Mouse (Mus musculus): Measurements from ENCODE around the gene Pak6. TPM values are rescaled to one million over a fixed set of nuclear protein-coding genes. Genes with fewer than 3 reads are reported as not detected.
A peak's percentile ranks its signal among the peaks of the same experiment; 100 is the strongest.

Gene Pak6
- total RNA-seq, 2 experiments from 2014 or later = 83.4 to 104 TPM

DNA sequence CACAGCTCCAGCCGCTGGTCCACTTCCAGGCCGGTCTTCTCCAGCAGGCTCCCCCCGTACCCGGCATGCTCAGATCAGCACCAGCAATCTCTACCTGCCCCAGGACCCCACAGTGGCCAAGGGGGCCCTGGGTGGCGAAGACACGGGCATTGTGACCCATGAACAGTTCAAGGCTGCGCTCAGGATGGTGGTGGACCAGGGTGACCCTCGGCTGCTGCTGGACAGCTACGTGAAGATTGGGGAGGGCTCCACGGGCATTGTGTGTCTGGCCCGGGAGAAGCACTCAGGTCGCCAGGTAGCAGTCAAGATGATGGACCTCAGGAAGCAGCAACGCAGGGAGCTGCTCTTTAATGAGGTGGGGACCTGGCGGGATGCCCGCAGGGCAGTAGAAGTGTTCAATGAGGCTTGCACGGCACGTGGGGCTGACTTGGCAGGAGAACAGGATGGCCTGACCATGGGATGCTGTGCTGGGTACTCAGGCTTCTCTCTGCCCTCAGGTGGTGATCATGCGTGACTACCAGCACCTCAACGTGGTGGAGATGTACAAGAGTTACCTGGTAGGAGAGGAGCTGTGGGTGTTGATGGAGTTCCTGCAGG is 30.4 kb downstream of the Pak6 start:
- intact Hi-C loops (cut with DNase I) = no loop called here
- DNase-seq (ENCODE audit: low spot score in 2 of 2) = no peak

DNA sequence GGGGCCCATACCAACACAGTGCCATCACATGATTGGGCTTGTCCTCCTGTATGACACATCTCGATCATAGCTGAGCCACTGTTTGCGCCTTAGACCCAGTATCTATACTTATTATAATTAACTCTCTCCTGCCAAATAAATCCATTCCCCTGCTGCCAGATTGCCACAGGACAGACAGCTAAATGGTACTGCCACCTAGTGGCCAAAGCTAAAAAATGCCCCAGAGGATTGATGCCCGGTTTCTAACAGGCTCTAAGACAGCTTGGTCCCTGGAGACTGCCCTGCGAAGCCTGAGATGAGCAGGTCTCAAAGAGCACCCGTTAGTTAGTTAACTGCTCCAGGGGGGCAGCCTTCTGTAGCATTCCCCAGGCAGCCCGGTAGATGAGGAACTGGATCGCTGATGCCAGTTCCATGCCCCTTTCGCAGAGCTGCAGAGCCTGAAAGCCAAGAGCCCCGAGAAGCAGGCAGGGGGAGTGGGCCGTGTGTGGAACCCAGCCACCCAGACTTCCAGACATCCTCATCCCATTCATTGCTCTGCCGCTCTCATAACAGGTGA is 32.7 kb downstream of the Pak6 start:
- intact Hi-C loops (cut with DNase I) = loop anchor here (1.0 to 5.0 kb wide), 2 partner anchors 57 to 208 kb away; no protein-coding TSS in a partner anchor

DNA sequence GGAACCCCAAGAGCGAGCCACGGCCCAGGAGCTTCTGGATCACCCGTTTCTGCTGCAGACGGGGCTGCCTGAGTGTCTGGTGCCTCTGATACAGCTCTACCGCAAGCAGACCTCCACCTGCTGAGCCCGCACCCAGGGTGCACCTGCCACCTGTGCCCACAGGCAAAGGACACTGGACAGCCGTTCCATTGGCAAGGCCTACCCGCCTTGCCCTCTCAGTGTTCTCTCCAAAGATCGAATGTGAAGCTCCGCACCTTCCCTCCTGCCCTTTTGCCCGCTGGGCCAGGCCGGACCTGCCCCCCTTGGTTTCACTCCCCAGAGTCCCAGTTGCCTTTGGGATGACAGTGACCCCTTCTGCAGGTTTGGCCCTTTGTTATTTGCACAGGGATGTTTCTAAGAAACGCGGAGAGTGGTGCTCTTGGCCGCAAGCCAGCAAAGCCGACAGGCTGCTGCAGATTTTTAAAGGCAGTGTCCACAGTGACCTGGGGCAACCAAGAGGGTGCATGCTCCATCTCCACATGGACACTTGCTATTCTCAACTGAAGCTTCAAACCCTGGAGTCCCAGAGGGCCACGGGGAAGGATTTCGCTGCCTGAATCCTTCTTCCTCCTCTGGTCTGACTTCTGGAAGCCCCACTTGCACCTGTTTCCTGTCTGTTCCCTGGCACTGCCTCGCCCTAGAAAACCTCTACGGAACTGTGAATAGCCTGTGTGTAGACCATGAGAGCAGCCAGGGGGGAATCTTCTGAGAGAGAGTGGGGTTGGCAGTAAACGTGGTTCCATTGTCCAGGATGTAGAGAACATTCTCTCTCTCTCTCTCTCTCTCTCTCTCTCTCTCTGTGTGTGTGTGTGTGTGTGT is 33.6 kb downstream of the Pak6 start:
- intact Hi-C loops (cut with DNase I) = loop anchor here (5.0 kb wide), 1 partner anchor 209 kb away; no protein-coding TSS in a partner anchor
- DNase-seq (ENCODE audit: low spot score in 2 of 2) = no peak

More for the DNA sequence above, 32.7 kb downstream of the Pak6 start:
- no peak for DNase-seq (ENCODE audit: low spot score in 2 of 2)

DNA sequence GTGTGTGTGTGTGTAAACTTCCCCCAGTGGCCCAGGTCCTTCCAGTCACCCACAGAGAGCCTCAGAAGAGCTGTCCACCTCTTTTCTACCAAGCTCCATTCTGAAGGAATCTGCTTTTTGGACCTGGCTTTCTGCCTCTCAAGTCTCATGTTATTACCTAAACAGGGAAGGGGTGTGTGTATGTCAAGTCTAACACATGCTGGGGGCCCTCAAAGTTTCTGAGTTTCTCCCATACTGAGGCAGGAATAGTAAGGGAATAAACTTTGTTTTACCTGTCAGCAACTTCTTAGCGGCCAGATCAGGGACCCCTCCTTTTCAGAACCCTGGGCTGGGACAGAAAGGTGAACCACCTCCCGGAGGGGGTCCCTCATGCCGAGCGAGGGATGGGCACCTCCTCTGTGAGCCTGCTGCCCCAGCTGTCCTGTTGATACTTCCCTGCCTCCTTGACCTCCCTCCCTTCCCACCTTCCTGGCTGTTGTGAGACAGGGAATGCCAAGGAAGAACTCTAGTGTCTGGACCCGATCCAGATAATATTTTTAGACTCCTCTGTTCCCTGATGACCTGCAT is 34.3 kb downstream of the Pak6 start:
- no peak for DNase-seq (ENCODE audit: low spot score in 2 of 2)
- intact Hi-C loops (cut with DNase I) = loop anchor here (5.0 kb wide), 1 partner anchor 210 kb away; no protein-coding TSS in a partner anchor

DNA sequence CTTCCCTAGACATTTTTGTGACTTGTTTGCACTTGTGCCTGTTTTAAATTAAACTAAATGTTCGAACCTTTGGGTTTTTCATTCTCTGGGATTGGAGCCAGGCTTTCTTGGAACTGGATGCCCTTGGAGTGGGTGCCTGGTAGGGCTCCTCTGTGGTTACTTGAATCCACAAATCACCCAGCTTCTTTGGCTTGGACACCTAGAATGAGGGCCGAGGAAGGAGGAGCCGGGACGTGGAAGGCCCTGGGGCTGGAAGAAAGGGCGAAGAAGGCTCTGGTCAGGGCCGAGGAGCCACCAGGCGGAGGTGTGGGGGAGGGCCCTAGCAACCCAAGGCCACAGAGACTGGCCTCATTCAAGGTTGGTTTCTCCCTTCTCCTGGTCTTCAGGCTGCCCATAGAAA is 34.9 kb downstream of the Pak6 start:
- no peak for DNase-seq (ENCODE audit: low spot score in 2 of 2)
- intact Hi-C loops (cut with DNase I) = loop anchor here (5.0 kb wide), 1 partner anchor 211 kb away; no protein-coding TSS in a partner anchor

DNA sequence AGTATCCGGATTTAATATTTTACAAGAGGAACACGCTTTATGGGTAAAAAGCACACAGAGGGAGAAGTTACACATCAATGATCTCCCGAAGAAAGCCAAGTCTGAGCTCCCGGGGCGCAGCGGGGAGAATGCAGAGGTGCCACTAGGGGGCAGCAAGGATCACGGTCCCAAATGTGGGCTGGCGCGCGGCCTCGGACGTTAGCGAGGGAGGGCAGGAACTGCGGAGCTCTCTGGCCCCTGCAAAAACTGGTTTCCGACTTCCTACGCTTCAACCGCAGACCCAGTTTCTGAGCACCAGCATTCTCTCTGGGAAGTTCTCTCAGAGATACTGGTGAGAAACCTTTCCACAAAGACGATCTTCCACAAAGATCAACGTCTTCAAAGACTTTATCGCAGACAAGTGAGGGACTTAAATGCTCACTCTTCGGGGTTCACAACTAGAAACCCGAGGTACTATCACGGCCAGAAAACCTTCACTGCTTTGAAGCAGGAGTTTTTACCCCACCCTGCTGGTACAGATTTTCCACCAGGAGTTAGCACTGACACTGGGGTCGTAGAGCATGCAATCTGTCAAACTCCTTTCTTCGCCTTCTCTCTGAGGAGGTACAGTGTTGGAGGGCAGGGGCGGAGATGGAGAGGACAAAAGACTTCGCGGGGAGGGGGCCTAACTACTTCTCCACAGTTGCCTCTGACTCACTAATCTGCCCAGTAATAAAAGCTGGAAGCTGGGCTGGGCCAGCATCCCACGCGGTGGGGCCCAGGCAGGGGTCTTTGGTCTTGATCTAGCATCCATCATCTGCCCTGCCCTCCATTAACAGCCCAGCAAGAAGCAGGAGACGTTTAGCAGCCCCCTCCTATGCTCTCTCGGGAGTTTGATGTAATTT is 37.3 kb downstream of the Pak6 start:
- intact Hi-C loops (cut with DNase I) = loop anchor here (1.0 to 5.0 kb wide), 4 partner anchors 30 to 182 kb away; partner anchors contain the start of genes Inafm2 and Pak6
- DNase-seq (ENCODE audit: low spot score in 2 of 2) = peak; percentile 63 to 66

DNA sequence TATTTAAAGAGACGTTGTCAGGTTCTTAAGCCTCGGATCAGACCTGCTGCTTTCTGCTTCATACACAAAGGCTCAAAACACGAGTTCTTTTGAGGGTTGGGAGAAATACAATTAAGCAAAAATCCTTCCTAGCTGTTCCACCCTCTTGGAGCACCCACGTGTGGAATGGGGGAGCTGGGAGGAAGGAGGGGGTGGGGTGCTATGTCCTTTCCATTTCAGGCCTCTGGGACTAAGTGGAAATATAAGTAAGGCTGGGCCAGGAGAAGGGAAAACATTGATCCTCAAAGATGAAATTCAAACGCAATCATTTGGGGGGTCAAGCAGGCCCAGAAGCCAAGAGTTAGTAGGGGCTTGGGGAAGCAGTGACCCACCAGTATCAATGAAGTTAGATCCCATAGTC is 38.1 kb downstream of the Pak6 start:
- DNase-seq (ENCODE audit: low spot score in 2 of 2) = no peak

DNA sequence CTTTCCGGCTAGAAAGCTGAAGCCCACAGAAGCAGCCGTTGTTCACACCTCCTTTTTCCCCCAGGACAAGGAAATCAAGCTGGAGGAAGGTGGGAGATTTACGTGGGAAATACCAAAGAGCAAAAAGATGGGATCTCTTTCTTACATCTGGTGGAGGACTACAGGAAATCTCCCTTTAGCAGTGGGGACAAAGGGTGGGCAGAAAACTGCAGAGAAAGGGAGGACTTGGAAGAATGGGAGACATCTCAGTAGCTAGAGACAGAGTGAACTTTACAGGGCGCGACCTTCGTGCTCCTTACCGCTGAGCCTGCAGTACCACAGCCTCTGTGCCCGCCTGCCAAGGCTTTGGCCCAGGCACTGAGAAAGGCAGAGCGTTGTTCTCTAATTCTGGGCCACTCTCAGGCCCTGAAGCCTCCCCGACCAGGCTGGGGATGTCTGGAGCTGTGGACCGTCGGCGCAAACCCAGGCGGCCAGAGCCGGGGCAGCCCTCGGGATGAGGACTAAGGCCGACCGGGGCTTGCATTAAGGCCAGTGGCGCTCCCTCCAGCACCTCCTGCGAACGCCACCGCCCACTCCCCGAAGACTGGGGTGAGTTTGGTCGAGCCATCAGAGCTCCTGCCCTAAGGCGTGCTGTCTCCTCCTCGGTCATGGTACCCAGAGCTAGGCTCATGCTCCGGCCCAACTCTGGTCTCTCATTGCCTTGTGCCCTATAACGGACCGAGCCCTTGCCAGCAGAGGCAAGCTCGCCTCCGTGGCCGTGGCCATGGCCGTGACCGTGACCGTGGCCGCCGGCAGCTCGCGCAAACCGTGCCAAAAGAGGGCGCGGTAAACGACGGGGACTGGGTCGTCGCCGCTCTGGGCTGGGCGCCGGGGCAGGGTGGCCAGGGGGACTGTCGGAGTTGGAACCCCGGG is 39.1 kb downstream of the Pak6 start:
- DNase-seq (ENCODE audit: low spot score in 2 of 2) = no peak
- intact Hi-C loops (cut with DNase I) = loop anchor here (2.0 to 5.0 kb wide), 3 partner anchors 40 to 181 kb away; partner anchors contain the start of genes Inafm2 and Pak6

More for the DNA sequence above, 38.1 kb downstream of the Pak6 start:
- intact Hi-C loops (cut with DNase I) = loop anchor here (2.0 to 5.0 kb wide), 3 partner anchors 39 to 182 kb away; partner anchors contain the start of genes Inafm2 and Pak6

DNA sequence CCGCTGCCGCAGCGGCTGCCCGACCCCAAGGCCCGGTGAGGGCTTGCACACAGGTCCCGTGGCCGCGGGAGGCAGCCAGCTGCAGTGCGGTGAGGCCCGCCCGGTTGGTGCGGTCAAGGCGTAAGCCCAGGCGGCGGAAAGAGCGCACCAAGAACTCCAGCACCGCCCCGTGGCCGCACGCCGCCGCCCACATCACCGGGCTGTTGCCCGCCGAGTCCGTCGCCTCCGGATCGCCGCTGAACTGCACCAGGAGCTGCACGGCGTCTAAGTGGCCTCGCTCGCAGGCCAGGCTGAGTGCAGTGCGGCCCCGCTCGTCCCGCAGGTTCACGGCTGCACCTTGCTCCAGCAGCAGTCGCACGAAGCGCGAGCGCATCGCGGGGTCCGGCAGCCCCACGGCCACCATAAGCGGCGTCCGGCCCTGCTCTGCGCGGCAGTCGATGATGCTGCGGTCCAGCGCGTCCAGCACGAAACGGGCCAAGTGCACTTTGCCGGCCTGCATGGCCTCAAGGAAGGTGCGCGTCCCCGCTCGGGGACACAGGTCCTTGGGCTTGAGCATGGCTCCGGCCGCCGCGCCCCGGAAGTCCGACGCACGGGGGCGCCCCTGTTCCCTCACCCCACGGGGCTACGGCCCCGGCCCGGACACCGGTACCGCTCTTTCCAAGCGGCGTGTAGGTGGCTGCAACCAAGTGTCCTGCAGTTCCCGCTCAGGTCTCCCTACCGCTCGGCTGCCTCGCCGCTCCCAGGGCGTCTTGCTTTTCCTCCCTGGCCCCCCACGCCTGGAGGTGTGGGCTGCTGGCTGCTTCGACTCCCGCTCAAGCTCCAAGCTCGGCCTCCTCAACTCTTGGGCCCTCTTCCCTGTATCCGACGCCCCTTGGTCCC is 40.0 kb downstream of the Pak6 start:
- intact Hi-C loops (cut with DNase I) = loop anchor here (5.0 kb wide), 2 partner anchors 41 to 44 kb away; partner anchors contain the start of genes Inafm2 and Pak6
- DNase-seq (ENCODE audit: low spot score in 2 of 2) = peak in 1 of 2 experiments; percentile 61

DNA sequence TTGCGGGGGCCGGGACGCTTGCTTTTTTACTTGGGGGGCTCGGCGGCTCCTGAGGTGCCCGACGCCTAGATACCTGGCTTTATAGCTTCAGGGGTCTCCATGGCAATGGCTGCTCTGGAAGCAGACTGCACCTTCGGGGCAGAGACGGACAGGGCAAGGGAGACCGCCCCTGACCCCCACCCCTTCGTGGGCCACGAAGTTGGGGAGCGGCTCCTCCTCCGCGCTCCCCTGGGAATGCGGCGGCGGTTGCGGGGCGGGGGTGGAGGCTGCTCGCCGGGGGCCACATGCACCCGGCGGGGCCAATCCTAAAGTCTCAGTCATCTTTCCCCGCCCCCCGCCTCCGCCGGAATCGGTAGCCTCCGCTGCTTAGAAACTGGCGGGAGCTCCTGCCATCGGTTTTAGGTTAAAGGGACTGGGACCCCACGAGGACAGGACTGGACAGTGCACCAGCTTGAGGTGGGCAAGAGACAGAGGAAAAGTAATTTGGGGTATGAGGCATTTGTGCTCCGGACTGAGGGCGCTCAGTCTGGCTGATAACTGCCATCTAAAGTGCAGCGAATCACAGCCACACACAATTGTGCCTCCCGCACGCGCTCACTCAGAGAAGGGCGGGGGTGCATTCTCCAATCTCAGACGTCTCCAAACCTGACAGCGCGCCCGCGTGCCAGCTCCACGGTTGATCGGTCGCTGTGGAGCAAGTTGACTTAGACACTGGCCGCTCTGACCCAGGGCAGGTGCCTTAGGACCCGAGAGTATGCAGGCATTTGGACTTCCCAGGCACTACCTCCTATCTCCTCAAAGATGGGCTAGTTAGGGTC is 41.0 kb downstream of the Pak6 start, which contains the start of gene Ankrd63:
Gene Ankrd63, minus strand, starts transcription at position 51 of the 818 bp plus-strand sequence.
- intact Hi-C loops (cut with DNase I) = loop anchor here (5.0 kb wide), 2 partner anchors 42 to 43 kb away; partner anchors contain the start of genes Inafm2 and Pak6
- DNase-seq (ENCODE audit: low spot score in 2 of 2) = no peak

DNA sequence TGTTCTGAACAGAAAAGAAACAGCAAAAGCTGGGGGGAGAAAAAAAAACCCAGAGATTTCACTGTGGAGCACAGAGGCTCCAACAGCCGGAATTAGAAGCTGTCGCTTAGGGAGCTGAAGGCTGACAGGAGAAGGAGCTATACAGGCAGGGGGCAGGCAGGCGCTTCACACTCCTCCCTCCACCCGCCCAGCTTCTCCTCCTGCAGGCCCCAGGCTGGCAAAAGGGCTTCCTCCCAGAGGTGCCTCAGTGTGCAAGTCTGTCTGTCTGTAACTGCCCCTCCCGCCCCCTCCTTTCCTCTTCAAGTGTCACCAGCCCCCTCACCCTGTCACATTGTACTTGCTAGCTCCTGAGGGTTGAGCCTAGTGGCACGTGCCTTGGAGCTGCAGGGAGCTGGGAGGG is 43.3 kb downstream of the Pak6 start:
- intact Hi-C loops (cut with DNase I) = no loop called here
- DNase-seq (ENCODE audit: low spot score in 2 of 2) = peak in 1 of 2 experiments; percentile 58

DNA sequence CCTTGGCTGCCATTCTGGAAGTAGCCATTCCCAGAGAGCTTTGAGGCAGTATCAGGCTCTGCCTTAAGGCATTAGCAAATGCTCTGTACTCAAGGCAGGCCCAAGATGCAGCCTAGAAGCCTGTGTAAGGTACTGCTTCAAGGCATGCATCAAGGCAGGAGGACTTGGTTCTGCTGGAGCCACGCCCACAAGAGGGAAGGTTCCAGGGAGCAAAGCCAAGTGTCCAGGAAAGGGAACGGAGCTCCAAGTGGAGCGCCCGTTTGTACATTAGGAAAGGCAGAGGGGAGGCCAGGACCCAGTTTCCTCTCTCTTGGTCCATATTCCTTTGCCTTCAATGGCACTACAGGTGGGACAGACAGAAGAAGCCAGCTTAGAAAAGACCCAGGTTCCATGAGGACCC is 45.4 kb downstream of the Pak6 start:
- intact Hi-C loops (cut with DNase I) = no loop called here
- DNase-seq (ENCODE audit: low spot score in 2 of 2) = no peak

DNA sequence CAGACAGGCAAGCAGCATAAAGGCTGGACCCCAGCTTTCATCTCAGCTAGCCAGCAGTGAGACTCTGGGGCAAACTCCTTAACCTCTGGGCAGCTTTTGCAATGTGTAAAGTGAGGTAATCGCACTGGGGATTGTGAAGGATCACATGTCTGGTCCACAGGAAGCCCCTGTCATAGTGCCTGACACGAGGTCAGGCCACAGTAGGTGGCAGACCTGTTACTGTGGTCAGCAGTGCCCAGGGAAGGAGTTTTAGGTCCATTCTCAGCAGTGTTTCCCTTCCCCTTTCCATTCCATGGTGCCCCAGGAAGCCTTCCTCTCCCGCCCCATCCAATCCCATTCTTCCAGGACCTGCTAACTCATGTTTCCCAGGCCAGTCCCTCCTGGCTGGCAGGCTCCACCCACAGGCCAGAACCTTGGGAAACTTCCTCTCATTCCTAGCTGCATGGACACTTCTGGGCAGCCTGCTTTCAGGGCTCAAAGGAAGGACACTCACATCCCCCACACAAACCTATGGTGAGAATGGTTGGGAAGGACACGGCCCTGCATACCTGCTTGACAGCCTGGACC is 46.6 kb downstream of the Pak6 start:
- DNase-seq (ENCODE audit: low spot score in 2 of 2) = no peak
- intact Hi-C loops (cut with DNase I) = no loop called here

DNA sequence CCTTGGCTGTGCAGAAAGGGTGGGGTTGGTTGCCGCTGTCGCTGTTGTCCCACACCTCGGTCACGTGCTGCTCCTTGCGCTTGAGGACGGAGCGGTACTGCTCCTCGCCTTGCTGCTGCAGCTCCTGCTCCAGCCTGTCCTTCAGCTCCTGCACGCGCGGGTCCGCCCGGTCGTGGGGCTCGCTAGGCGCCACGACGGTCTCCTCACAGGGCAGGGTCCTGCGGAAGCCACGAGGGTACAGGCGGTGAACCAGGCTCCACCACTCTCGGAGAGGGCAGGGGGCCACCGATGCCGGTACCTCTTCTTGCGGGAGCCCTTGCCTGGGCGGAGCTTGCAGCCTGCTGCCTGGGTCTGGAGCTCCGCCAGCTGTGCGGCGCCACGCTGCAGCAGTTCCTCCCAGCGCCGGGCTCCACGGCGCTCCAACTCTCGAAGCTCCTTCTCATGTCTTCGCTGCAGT is 48.0 kb downstream of the Pak6 start:
- intact Hi-C loops (cut with DNase I) = no loop called here
- peak in 1 of 2 experiments; percentile 63 for DNase-seq (ENCODE audit: low spot score in 2 of 2)

DNA sequence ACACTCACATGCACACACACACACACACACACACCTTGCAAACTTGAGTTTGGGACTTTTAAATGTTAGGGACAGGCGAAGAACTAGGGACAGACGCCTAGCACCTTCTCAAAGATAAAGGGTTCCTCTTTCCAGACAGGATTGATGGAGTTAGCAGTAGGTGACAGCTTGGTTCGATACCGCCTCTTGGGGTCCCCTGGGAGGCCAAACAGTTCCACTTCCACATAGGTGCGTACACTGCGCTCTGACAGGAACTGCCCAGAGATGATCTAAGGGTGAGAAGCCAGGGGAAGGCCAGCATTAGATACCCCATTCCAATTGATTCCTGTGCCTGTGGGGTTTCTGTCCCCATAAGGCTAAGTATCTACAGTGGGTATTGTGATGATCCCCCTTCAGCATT is 50.5 kb downstream of the Pak6 start:
- intact Hi-C loops (cut with DNase I) = no loop called here

More for the DNA sequence above, 50.5 kb downstream of the Pak6 start:
- no peak for DNase-seq (ENCODE audit: low spot score in 2 of 2)

Data from left cerebral cortex, postnatal 36 days (tissue).